Mouse (Mus musculus) CH12.LX (cell line): Measurements from ENCODE around the gene Aspscr1. TPM values are rescaled to one million over a fixed set of nuclear protein-coding genes. Genes with fewer than 3 reads are reported as not detected.

ENCODE experiments used
- DNase-seq: peaks from one replicate; pipeline ENCODE4 v3.0.0-alpha.2; 2013; ENCODE audit errors: extremely low read depth
- H3K27ac ChIP-seq: 2 replicates; pipeline ENCODE4 v1.5.1; 2012; ENCODE audit warnings: low read depth, mild to moderate bottlenecking, control low read depth, moderate library complexity; ENCODE audit not compliant: insufficient read depth
- H3K27me3 ChIP-seq: replicated peaks from 2 replicates; pipeline ENCODE3; 2012; ENCODE audit warnings: inconsistent platforms
- H3K36me3 ChIP-seq, 2 experiments: replicated peaks in 1 of 2; 2 replicates each; pipeline versions ENCODE3 to v1.6.1; 2012; ENCODE audit warnings: inconsistent platforms in 1 of 2, low read length in 1 of 2, mild to moderate bottlenecking in 1 of 2, mixed read lengths in 1 of 2, moderate library complexity in 1 of 2; ENCODE audit not compliant: control insufficient read depth in 1 of 2, insufficient read depth in 1 of 2
- H3K4me1 ChIP-seq, 2 experiments: 2 replicates each; pipeline ENCODE4 v1.6.1; 2012; ENCODE audit warnings: inconsistent platforms in 1 of 2, moderate library complexity in 1 of 2; ENCODE audit not compliant: insufficient read depth in 2 of 2, control insufficient read depth in 1 of 2
- H3K4me2 ChIP-seq: 2 replicates; pipeline ENCODE4 v1.6.1; 2012; ENCODE audit warnings: low read depth, mild to moderate bottlenecking, control low read depth; ENCODE audit not compliant: poor library complexity, insufficient read depth, severe bottlenecking
- H3K4me3 ChIP-seq, 3 experiments: fragments of 150-350 bp in 1 of 3; sonication (generic) in 1 of 3; replicated peaks in 1 of 3; 2 replicates each; pipeline versions ENCODE3 to v1.5.1; 2011 to 2012; ENCODE audit warnings: low read depth in 2 of 3, low read length in 2 of 3, mild to moderate bottlenecking in 2 of 3, moderate library complexity in 2 of 3, control low read depth in 1 of 3, improper control_type of control experiment in 1 of 3, inconsistent platforms in 1 of 3, mixed read lengths in 1 of 3; ENCODE audit not compliant: poor library complexity in 1 of 3
- H3K79me2 ChIP-seq: replicated peaks from 2 replicates; pipeline ENCODE4 v1.6.1; 2012; ENCODE audit warnings: mild to moderate bottlenecking, moderate library complexity; ENCODE audit not compliant: control insufficient read depth, poor library complexity, insufficient read depth, severe bottlenecking; ENCODE audit errors: extremely low read depth
- H3K9ac ChIP-seq: 2 replicates; pipeline ENCODE4 v1.6.1; 2012; ENCODE audit warnings: low read depth, mild to moderate bottlenecking, control low read depth, moderate library complexity; ENCODE audit not compliant: insufficient read depth
- H3K9me3 ChIP-seq: replicated peaks from 2 replicates; pipeline ENCODE3; 2012; ENCODE audit warnings: low read length, inconsistent platforms, mixed read lengths
- ETS1 ChIP-seq: conservative IDR thresholded peaks from 2 replicates; pipeline ENCODE4 v1.6.1; 2012; ENCODE audit warnings: low read depth, mild to moderate bottlenecking, inconsistent platforms, low read length, improper control_type of control experiment, moderate library complexity
- JUN ChIP-seq: IDR thresholded peaks from 2 replicates; pipeline ENCODE4 v1.6.1; 2011; ENCODE audit warnings: low read depth, mild to moderate bottlenecking, low read length, improper control_type of control experiment, moderate library complexity; ENCODE audit not compliant: insufficient read depth
- MAX ChIP-seq: IDR thresholded peaks from 2 replicates; pipeline ENCODE4 v1.6.1; 2011; ENCODE audit warnings: low read length, improper control_type of control experiment
- MAZ ChIP-seq: IDR thresholded peaks from 2 replicates; pipeline ENCODE4 v1.6.1; 2012; ENCODE audit warnings: low read depth, mild to moderate bottlenecking, inconsistent platforms, low read length, improper control_type of control experiment, moderate library complexity
- MYC ChIP-seq: IDR thresholded peaks from 2 replicates; pipeline ENCODE4 v1.6.1; 2011; ENCODE audit warnings: low read depth, mild to moderate bottlenecking, improper control_type of control experiment, low read length
- NRF1 ChIP-seq: IDR thresholded peaks from 2 replicates; pipeline ENCODE4 v1.6.1; 2014; ENCODE audit warnings: low read depth, mild to moderate bottlenecking, inconsistent platforms, low read length, improper control_type of control experiment, moderate library complexity
- POLR2AphosphoS2 ChIP-seq: IDR thresholded peaks from 2 replicates; pipeline ENCODE4 v1.6.1; 2011; ENCODE audit warnings: low read depth, low read length, improper control_type of control experiment
- RAD21 ChIP-seq: IDR thresholded peaks from 2 replicates; pipeline ENCODE4 v1.6.1; 2011; ENCODE audit warnings: low read depth, mild to moderate bottlenecking, low read length, improper control_type of control experiment, moderate library complexity
- SIN3A ChIP-seq: IDR thresholded peaks from 2 replicates; pipeline ENCODE4 v1.6.1; 2012; ENCODE audit warnings: low read length, improper control_type of control experiment, inconsistent platforms
- UBTF ChIP-seq: IDR thresholded peaks from 2 replicates; pipeline ENCODE4 v1.6.1; 2012; ENCODE audit warnings: low read depth, mild to moderate bottlenecking, inconsistent platforms, low read length, improper control_type of control experiment, moderate library complexity
- USF1 ChIP-seq: IDR thresholded peaks from 2 replicates; pipeline ENCODE4 v1.6.1; 2014; ENCODE audit warnings: low read depth, mild to moderate bottlenecking, inconsistent platforms, low read length, improper control_type of control experiment
- ZC3H11A ChIP-seq: IDR thresholded peaks from 2 replicates; pipeline ENCODE4 v1.6.1; 2012; ENCODE audit warnings: low read depth, mild to moderate bottlenecking, inconsistent platforms, low read length, improper control_type of control experiment
- ZNF384 ChIP-seq: IDR thresholded peaks from 2 replicates; pipeline ENCODE4 v1.6.1; 2012; ENCODE audit warnings: low read depth, low read length, improper control_type of control experiment, inconsistent platforms
- dilution Hi-C: fragments of 300-500 bp; cut with MboI; formaldehyde crosslinking; loops from 2 replicates; pipeline ENCODE4 v1.14.3; 2020; ENCODE audit warnings: low sequenced_read_pairs; ENCODE audit not compliant: extremely low pct_unique_long_range_greater_than_20kb, extremely low pct_ligation_motif_present
- in situ Hi-C: fragments of 300-500 bp; cut with MboI; formaldehyde crosslinking; loops from 3 replicates; pipeline ENCODE4 v1.14.3; 2019; ENCODE audit warnings: low sequenced_read_pairs, low pct_ligation_motif_present, low pct_unique_long_range_greater_than_20kb, mixed read lengths
- polyA plus RNA-seq: library from polyadenylated mRNA; unstranded; fragments of >175 nt; gene quantifications from 2 replicates; pipeline ENCODE4 v1.2.1, GENCODE M21; 2012; ENCODE audit warnings: low read depth; ENCODE audit not compliant: insufficient read length
- total RNA-seq, 2 experiments: library from RNA; depleted of rRNA; stranded (reverse); fragments of 300-350 nt in 1 of 2; fragments of >200 nt in 1 of 2; gene quantifications; 2 replicates each; pipeline ENCODE4 v1.2.3; 2012 to 2014

The Aspscr1 gene
- total and polyA plus RNA-seq, 3 experiments = 27.3 to 69.9 (median 34.1) TPM

DNA sequence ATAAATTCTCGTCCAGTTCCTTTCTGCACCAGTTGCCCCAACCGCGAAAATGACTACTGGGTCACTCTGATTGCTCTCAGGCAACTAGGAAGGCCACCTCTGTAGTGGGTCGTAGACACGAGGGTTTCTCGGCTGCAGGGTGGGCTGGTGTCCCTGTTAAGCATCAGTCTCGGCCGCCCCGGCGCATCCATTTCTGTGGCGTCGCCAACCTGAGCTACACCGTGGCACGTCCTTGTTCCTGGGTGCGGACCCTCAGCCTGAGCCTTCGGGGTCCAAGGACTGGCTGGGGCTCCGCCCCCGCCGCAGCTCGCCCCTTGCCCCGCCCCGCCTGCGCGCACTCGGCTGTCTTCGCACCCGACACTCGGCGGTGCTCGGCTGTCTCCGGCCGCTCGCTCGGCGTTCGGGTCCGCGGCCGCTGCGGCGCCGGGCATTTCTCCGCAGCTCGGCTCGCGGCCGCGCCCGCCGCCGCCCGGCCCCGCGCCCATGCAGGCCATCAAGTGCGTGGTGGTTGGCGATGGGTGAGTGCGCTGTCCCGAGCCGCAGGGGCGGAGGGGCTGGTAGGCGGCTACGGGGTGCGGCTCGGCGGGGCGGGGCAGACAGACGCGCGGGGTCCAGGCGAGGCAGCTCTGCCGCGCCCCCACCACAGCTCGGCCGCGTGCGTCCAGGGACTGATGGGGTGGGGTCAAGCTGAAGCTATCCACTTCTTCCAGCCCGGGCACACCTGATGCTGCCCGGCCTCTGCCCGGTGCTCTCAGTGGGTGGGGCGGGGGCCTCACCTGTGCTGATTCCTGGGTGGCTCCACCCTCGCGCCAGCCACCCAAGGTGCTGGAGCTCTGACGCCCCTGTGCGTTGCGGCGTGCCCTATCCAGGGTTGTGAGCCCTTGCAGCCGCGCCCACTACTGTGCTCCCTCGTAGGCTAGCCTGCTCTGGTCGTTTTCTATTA lies 48.6 kb downstream of the Aspscr1 start, which contains the start of gene Rac3:
Gene Rac3 (plus strand): TSS at position 347 of the 943 bp plus-strand sequence.
- H3K36me3 ChIP-seq = peaks cover 65 to 93% of the 10 kb centered on the region in 2 experiments
- H3K4me3 ChIP-seq = no peak within 1 kb of the TSS
- TF ChIP-seq ZNF384 = no peak
- TF ChIP-seq POLR2AphosphoS2 = 0 out of 2 replicates have a peak, but pooled peaks have one; percentile 16
- TF ChIP-seq, all 38 proteins: peak for 1
- Histone ChIP-seq H3K27me3 (no peaks in the 10 kb centered on the region), H3K27ac (no peak within 1 kb of the TSS), H3K4me2 (no peak within 1 kb of the TSS), H3K79me2 (no peaks in the 10 kb centered on the region), H3K4me1 (peaks cover 3 to 5% of the 10 kb centered on the region in 2 experiments), H3K9ac (no peak within 1 kb of the TSS), H3K9me3 (peaks cover 7% of the 10 kb centered on the region)
- in situ Hi-C loops (no loop called here), dilution Hi-C loops (no loop called here)
- no peak for DNase-seq

DNA sequence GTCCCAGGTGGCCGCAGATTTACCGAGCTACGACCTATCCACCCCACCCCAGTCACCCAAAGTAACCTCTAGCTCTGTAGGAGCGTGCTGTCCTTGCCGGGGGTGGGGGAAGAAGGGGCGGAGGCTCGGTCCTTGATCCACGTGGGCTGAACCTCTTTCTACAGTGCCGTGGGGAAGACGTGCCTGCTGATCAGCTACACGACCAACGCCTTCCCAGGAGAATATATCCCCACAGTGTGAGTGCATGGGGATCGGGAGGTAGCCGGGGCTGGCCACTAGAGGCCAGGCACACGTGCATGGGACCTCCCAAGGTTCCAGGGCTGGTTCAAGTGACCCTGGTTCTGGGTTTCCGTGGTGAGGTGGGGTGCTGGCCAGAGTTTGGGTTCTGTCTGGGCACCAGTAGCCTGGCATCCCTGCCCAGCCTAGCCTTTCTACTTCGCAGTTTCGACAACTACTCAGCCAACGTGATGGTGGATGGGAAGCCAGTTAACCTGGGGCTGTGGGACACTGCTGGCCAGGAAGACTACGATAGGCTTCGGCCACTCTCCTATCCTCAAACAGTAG lies 49.4 kb downstream of the Aspscr1 start:
- in situ Hi-C loops = no loop called here
- Histone ChIP-seq H3K36me3 (peaks cover 60 to 85% of the 10 kb centered on the region in 2 experiments), H3K9me3 (peaks cover 7% of the 10 kb centered on the region), H3K4me3 (no peak overlapping the region), H3K27ac (no peak overlapping the region), H3K79me2 (no peaks in the 10 kb centered on the region), H3K27me3 (no peaks in the 10 kb centered on the region), H3K4me2 (no peak overlapping the region), H3K4me1 (peaks cover 5% of the 10 kb centered on the region in 2 experiments), H3K9ac (no peak overlapping the region)
- dilution Hi-C loops = no loop called here
- no peak for DNase-seq
- TF ChIP-seq SIN3A (no peak), ETS1 (no peak), NRF1 (no peak), USF1 (no peak), MAZ (no peak), UBTF (no peak), MYC (no peak), MAX (no peak), JUN (no peak), RAD21 (no peak), ZC3H11A (no peak), POLR2AphosphoS2 (no peak)
